Mouse (Mus musculus) cerebellum, adult 11 months (tissue): ENCODE measurements at regions not wholly inside any gene's neighbourhood (a gene's known extent, or its start where the extent isn't known, plus 50 kb on each side); places are given as distances from the start of the nearest gene placed in this dataset.

Experiments
- DNase-seq: peaks from one replicate; pipeline ENCODE4 v3.0.0; 2022

DNA sequence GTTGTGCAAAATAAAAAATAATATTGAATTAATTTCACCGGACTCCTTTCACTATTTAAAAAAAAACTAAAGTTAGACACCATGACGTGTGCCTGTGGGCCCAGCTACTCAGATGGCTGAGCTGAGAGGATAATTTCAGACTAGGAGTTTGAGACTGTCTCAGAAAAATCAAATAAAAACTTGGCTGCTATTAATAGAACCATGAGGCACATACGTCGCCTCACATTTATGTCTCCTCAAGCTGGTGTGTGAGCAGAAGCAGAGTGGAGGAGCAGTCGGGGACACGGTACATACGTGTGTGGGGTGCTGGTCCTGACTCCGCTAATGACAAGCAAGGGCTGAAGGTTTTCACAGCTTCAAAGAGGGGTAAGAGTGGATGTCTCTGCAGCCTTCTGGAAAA, 52.8 kb upstream of the Dmrtb1 start:
- no peak for DNase-seq

DNA sequence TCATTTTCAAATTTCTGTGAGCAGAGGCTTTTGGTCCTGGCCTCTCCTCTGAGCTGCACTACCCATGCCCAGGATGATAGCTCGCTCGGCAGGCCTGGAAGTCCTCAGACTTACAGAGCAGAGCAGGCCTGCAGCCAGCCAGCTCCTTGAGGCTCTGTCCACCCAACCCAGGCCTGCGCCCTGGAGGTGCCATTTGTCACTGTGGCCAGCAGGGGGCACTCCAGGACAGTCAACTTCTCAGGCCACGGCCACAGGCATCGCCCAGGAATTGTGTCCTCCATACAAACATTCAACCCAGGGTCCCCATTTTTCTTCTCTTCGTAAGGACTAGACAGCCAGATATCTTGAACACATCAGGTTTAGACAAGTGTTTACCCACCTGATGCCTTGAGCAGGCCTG, 53.9 kb upstream of the Dmrtb1 start:
- peak; percentile 78 for DNase-seq

DNA sequence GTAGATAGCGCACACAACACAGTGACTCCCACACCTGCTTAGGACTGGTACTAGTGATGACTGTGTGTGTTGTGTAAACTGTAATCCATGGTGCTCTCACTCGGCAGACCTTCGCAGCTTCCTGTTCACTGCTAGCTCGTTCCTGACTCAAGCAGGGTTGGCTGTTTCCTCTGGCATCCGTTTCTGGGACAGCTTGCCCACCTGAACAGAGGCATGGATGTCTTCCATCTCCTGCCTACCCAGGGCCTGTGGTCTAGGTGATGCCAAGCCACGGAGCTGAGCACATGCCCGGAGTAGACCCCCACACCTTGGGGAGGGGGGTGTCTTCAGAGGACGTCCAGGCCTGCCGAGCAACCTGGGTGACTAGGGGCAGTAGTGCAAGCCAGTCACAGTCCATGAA, 54.7 kb upstream of the Dmrtb1 start:
- DNase-seq: no peak

DNA sequence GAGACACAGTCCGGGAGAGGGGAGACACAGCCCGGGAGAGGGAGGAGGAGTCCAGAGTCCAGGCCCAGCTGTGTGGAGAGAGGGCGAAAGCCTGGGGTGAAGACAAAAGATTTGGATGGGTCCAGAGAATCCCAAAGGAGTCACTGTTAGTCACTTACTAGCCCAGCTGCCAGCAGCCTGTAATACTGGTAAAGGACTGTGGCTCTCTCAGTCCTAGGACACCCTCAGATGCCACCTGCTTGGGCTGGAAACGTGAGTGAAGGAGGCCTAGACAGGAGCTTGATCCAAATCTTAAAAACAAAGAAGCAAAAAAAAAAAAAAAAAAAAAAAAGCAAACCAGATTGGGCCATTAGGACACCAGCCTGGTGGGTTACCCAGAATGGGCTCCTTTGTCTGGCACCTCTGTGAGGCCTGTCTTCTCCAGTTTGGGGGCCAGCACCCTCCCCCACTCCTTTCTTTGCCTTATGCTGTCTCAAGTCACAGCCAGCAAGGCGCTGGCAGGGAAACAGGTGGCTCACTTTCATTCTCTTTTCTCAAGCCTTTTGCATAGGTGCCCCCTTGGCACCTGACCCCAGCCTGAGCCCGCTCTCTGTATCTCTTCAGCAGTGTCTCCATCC, 55.9 kb upstream of the Dmrtb1 start:
- DNase-seq: no peak

DNA sequence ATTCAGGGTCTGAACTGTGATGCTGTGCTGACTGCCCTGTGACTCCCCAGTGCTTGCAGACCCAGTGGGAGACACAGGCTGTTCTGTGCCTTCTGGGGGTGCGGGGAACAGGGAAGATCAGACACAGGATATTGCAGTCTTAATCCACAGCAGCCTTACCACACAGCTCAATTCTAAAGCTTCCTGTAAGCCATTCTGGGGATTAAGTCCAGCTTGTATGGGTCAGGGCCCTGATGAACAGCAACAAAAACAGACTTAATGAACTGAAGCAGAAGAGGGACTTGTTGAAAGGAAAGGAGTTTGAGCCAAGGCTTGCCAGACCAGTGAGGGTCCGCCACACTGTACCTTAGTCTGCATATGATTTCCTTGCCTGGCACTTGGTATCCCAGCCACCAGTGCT, 58.4 kb upstream of the Lrp8 start:
- no peak for DNase-seq

DNA sequence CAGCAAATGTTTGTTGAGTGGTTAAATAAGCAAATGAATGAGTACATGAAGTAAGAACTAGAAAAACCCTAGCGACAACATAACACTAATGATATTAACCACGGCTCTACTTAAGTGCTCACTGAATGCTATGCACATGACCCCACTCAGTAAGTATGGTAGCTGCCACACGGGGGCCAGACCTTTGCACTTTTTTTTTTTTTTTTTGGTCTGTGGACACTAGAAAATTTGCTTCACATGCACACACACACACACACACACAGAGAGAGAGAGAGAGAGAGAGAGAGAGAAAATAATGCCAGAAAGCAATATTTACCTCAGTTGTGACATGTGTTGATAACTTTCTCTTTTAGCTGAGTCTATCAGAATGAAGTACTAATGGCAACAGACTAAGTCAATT, 55.7 kb upstream of the Lrp8 start:
- no peak for DNase-seq

DNA sequence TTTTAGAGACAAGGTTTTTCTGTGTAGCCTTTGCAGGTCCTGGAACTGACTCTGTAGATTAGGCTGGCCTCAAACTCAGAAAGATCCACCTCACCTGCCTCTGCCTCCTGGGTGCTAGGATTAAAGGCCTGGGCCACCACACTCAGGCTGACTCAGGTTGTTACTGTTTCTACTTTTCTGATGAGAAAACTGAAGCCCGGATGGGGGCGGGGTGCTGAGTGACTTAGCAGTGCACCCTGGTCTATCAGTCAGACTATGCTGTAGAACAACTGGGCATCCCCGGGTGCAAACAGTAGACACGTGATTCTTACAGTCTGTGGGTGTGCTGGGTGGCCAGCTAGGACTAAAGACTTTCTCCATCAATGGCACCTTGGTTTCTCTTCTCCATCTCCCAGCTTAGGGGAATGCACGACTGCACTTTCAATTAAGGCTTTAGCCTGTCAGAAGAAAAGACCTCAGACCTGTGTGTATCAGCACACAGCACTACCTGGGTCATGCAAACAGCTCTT, 55.1 kb upstream of the Lrp8 start:
- DNase-seq: no peak

DNA sequence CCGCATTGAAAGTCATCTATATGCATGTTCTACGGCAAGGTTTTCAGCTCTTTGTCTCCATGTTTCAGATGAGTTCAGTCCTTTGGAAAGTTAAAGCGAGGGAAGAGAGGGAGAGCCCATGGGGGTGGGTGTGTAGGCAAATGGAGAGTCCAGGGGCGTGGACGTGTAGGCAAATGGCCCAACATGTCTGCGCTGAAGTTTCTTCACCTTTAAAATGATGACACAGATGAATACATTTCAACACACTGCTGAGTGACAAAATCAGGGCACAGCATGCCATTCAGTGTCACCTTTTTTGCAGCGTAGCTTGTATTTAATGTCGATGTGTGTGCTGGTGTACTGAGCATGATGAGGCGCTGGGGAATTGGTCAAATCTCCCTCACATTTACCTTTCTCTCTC, 54.6 kb upstream of the Lrp8 start:
- DNase-seq: no peak

DNA sequence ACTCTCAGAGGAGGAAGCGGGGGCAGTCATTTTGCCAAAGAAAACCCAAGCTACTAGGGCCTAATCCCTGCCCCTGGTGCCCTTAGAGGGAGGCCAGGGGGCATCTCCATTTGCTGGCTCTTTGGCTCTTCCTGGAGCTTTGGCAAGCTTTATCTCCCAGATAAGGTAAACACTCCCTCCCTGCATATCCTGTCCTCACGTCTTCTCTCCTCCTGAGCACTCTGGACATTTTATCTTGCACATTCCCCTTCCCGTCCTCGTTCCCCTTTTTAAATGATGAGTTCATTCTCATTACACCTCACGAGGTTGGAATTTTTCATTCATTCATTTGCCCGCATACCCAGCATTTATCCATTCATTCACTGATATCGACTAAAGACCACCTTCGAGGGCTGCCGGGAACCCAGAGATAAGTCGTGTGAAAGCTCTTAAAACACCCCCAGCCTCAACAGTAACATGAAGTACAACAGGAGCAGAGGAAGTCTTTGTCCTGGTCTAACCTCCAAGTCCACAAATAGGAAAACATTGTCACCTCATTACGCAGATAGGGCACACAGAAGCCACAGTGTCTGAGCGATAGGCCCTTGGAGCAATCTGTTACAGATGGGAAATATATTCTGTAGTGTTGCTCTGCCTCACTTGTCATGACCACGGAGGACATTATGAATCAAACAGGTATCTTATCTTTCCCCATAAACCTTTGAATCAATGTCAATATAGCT, 54.0 kb upstream of the Lrp8 start:
- no peak for DNase-seq

DNA sequence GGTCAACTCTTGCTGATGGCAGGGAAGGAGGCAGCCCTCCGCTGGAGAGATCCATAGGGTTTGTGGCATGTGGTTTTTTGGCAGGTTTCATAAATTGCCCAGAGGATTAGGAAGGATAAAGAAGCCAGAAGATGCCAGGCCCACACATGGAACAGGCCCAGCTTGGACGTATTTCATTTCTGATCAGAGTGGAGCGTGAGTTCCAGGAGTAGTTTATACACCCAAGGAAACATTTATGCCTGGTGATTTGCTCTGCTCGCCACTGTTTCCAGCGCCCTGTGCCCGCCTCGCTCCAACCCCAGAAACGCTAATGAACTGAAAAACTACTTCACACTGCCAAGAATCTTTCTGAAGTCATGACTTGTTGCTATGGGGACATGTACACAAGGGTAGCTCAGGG, 53.0 kb upstream of the Lrp8 start:
- DNase-seq: no peak

DNA sequence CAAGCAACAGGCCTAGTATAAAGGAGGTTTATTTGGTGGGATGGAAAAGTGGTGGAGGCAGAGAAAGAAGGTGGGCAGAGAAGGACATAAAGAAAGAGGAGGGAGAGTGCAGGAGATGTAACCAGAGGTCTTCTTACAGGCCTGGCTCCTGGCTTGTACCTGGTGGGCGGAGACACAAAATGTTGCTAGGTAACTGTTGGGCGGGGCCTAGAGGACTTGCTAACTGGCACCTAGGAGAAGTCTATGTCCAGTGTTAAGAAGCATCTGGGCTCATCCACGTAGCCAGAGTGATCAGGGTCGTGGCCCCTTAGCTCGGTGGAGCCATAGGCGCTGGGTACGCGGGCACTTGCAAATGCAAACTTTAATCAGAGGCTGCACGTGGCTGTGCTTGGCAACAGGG, 52.0 kb upstream of the Lrp8 start:
- DNase-seq: no peak
